Mouse (Mus musculus) myocyte (in vitro differentiated cells): ENCODE measurements at regions not wholly inside any gene's neighbourhood (a gene's known extent, or its start where the extent isn't known, plus 50 kb on each side); places are given as distances from the start of the nearest gene placed in this dataset.
"Not testable (repeated sequence)": the region's sequence is repeated elsewhere in the genome, so short reads cannot be mapped to it uniquely, and the experiment has no call there.

ENCODE experiments used
- MYOD1 ChIP-seq, 3 experiments: IDR thresholded peaks; one replicate each; pipeline ENCODE4 v1.6.1; 2011; ENCODE audit warnings: control low read depth in 2 of 3, low read depth in 2 of 3, mild to moderate bottlenecking in 2 of 3, moderate library complexity in 1 of 3; ENCODE audit not compliant: insufficient read length in 2 of 3, control insufficient read depth in 1 of 3
- POLR2A ChIP-seq: IDR thresholded peaks from one replicate; pipeline ENCODE4 v1.6.1; 2011; ENCODE audit warnings: low read depth, mild to moderate bottlenecking, control low read depth, moderate library complexity; ENCODE audit not compliant: insufficient read length
- SRF ChIP-seq: IDR thresholded peaks from one replicate; pipeline ENCODE4 v1.6.1; 2011; ENCODE audit warnings: low read depth; ENCODE audit not compliant: control insufficient read depth, insufficient read length
- TCF12 ChIP-seq: IDR thresholded peaks from one replicate; pipeline ENCODE4 v1.6.1; 2011; ENCODE audit warnings: mild to moderate bottlenecking, control low read depth; ENCODE audit not compliant: poor library complexity, insufficient read depth, severe bottlenecking
- USF1 ChIP-seq: IDR thresholded peaks from one replicate; pipeline ENCODE4 v1.6.1; 2011; ENCODE audit warnings: low read depth, mild to moderate bottlenecking, control low read depth, moderate library complexity

- TF ChIP-seq SRF; POLR2A; MYOD1 (IDR thresholded peaks at IDR 0.05; ENCODE audit: control insufficient read depth in 1 of 3, insufficient read length in 2 of 3, low read depth in 2 of 3); TCF12; USF1: not testable (repeated sequence)
Measured at GRCm38 (mm10) chr2:98330025-98330424, 332.0 kb upstream of the Gm10801 start.
